Mouse (Mus musculus) olfactory bulb, adult 2 months (tissue): Measurements from ENCODE around the gene Commd8. TPM values are rescaled to one million over a fixed set of nuclear protein-coding genes. Genes with fewer than 3 reads are reported as not detected.

Experiments used
- H3K27ac ChIP-seq: fragments of 200-500 bp; 2 replicates; pipeline ENCODE4 v1.5.1; 2012; ENCODE audit warnings: low read depth, low read length; ENCODE audit not compliant: insufficient read depth
- H3K4me1 ChIP-seq: fragments of 200-500 bp; 2 replicates; pipeline ENCODE4 v1.6.1; 2012; ENCODE audit warnings: low read length; ENCODE audit not compliant: control insufficient read depth, insufficient read depth
- H3K4me3 ChIP-seq: fragments of 200-500 bp; 2 replicates; pipeline ENCODE4 v1.5.1; 2012; ENCODE audit warnings: mild to moderate bottlenecking, low read depth, low read length, moderate library complexity; ENCODE audit not compliant: insufficient read depth
- CTCF ChIP-seq: fragments of 200-500 bp; IDR thresholded peaks from 2 replicates; pipeline ENCODE4 v1.5.1; 2012; ENCODE audit warnings: low read depth, mild to moderate bottlenecking, low read length, moderate library complexity; ENCODE audit not compliant: insufficient read depth
- POLR2A ChIP-seq: fragments of 200-500 bp; IDR thresholded peaks from 2 replicates; pipeline ENCODE4 v1.6.1; 2012; ENCODE audit warnings: mild to moderate bottlenecking, low read depth, low read length, moderate library complexity; ENCODE audit not compliant: insufficient read depth
- WGBS: fragments of 180-500 bp; shearing (Covaris S2); methylation state at CpG from one replicate; pipeline ENCODE4 v1.1.7; 2018; 5-methylcytosine and 5-hydroxymethylcytosine counted together
- polyA plus RNA-seq: library from polyadenylated mRNA; stranded (reverse); fragments of >200 nt; gene quantifications from 2 replicates; pipeline ENCODE4 v1.2.4, GENCODE M21; 2012; ENCODE audit warnings: low replicate concordance; ENCODE audit not compliant: missing spikeins, insufficient read depth, insufficient read length

Gene Commd8
- polyA plus RNA-seq, 1 experiment, result not detected

DNA sequence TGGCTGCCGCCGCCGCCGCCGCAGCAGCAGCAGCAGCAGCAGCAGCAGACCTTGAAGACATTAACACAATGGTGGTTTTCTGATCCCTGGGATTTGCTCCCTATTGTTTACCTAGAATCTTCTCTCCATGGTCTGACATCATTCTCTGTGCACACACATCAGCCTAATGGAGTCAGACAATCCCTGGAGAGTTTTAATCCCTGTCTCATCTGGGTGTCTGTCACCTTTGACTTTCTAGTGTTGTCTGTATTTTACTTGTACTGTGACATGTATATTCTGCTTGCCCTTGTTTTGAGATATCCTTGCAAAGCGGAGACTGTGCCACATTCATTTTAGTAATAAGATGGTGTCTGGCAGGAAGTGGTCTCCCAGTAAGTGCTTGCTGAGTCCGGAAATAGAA lies 7.5 kb upstream of the Commd8 start:
- H3K27ac ChIP-seq, result no peak overlapping the region
- 15% methylated on average over 7 of the region's 7 CpGs for WGBS

DNA sequence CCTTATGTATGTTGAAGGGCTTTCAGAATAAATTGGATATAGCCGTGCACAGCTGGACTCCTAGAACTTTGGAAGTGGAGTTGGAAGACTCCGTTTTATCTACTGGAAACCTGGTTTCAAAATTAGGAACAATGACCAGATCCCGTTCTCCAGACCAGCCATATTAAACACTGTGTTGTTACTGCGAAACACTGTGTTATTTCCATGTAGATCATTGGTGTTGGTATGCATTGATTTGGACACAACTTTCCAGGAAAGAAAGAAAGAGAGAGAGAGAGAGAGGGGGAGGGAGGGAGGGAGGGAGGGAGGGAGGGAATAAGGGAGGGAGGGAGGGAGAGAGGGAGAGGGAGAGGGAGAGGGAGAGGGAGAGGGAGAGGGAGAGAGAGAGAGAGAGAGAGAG lies 7.1 kb upstream of the Commd8 start:
- Histone ChIP-seq H3K27ac (no peak overlapping the region), H3K4me3 (no peak overlapping the region), H3K4me1 (no peaks in the 10 kb centered on the region)
- TF ChIP-seq CTCF (no peak), POLR2A (no peak)
- WGBS, result 75% methylated on average over 4 of the region's 4 CpGs

More for the DNA sequence above, 7.5 kb upstream of the Commd8 start:
- TF ChIP-seq CTCF (no peak), POLR2A (no peak)
- Histone ChIP-seq H3K4me3 (no peak overlapping the region), H3K4me1 (no peaks in the 10 kb centered on the region)

DNA sequence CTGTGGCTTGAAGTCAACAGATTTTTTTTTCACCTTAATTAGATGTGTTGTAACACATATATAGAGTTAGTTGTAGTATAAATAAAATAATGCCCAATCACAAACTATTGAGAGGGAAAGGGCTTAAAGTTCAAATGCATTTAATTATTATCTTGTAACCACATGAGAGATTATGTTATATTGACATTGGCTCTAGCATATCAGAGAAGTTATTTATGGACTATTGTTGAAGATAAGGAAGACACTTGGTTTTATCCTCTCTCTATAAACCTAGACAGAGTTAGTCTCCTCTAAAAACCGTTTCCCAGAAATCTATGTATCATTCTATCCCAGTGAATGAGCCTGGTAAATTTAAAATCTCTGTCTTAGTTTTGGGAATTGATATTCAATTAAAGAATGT lies 5.5 kb upstream of the Commd8 start:
- H3K27ac ChIP-seq, result no peak overlapping the region
- H3K4me1 ChIP-seq, result no peaks in the 10 kb centered on the region
- H3K4me3 ChIP-seq, result no peak overlapping the region
- no peak for TF ChIP-seq CTCF
- no peak for TF ChIP-seq POLR2A
- 84% methylated on average over 1 of the region's 1 CpGs for WGBS

DNA sequence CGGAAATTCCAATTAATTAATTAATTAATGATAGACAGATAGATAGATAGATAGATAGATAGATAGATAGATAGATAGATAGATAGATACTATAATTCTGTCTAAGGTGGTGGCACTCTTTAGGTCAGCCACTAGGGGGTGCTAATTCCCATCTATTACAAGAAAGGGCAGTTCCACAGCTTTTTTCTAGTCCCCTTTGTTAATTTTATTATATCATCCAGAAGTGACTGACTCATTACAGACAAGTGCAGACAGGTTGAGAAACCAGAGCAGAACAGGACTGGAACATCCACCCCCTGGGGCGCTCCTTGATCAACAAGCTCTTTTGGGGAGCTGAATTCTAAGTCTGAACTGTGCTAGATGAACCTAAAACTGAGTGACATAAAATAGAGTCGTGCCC lies 4.7 kb upstream of the Commd8 start:
- Histone ChIP-seq H3K4me3 (no peak overlapping the region), H3K4me1 (no peaks in the 10 kb centered on the region), H3K27ac (no peak overlapping the region)
- no peak for TF ChIP-seq POLR2A
- no peak for TF ChIP-seq CTCF
- 32% methylated on average over 3 of the region's 3 CpGs for WGBS

DNA sequence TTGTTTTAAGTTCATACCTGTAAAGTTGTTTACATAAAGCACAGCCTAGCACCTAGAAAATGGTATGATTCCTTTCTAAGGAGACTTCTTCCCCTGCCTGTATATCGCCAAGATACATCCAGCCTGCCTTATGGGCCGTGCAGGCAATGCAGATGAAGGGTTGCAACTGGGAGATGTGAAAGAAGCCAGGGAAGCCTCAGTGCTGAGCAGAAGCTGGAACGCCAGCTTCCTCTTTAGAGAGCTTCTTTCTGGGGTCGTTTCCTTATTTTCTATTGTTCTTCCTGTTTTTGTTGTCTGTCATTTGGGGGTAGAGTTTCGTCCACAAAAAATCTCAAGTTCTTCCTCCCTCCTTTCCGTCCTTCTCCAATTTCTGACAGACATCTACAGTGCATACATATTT lies 2.1 kb upstream of the Commd8 start:
- 74% methylated on average over 6 of the region's 6 CpGs for WGBS
- Histone ChIP-seq H3K27ac (no peak overlapping the region), H3K4me3 (no peak overlapping the region), H3K4me1 (peaks cover 2% of the 10 kb centered on the region; the same call in 1 of the 2 replicates)
- no peak for TF ChIP-seq POLR2A
- no peak for TF ChIP-seq CTCF

DNA sequence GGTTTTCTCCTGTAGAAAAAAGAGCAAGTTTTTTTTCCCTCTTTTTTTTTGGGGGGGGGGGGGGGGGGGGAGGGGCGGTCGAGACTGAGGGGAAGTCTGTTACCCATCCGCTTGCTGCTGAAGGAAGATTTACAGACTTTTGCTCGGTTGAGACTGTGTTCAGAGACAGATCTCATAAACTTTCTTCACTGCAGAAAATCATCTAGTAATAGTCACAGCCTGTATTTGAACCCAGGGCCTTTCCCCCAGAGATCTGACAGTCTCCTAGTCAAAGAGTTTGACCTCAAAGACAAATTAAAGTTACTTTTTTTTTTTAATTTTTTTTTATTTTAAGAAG lies 264 bp upstream of the Commd8 start:
- TF ChIP-seq POLR2A (no peak), CTCF (no peak)
- Histone ChIP-seq H3K4me1 (peaks cover 4% of the 10 kb centered on the region; the same call in 1 of the 2 replicates), H3K27ac (no peak overlapping the region), H3K4me3 (no peak overlapping the region; the same call in 1 of the 2 replicates)
- 0% methylated on average over 4 of the region's 4 CpGs for WGBS

DNA sequence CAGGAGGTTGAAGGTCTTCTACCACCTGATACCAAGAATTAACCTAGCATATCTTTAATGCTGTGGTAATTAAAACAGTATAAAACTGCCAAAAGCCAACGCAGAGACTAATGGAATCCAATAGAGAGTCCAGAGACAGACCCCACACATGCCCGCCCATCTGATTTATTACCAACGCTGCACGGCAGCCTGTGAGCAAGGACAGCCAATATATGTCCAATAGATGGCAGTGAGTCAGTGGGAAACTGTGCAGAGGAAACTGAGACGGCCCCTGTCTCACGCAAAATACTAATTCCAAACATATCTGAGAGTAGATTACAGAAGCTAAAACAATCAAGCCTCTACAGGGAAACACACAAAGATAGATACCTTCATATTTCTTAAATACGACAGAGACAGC lies 3.6 kb downstream of the Commd8 start:
- Histone ChIP-seq H3K4me3 (no peak overlapping the region), H3K27ac (no peak overlapping the region), H3K4me1 (peaks cover 7% of the 10 kb centered on the region)
- 71% methylated on average over 7 of the region's 7 CpGs for WGBS
- no peak for TF ChIP-seq CTCF
- no peak for TF ChIP-seq POLR2A

DNA sequence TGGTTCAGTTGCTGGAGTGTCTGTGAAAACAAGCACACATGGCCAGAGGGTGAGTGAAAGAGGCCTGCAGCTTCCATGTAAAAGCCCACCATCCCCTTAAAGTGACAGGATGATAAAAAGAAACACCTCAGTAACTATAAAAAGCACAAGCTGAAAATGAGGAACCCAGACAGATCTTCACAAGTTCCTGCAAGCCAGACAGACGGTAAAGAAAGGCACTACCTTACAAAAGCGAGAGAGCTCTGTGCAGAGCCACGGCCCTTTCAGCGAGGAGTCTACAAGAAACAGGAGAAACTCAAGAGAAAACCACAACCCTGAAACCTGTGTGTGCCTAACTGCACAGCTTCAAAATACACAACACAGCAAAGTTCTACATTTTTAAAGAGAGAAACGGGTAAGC lies 5.1 kb downstream of the Commd8 start:
- Histone ChIP-seq H3K27ac (no peak overlapping the region), H3K4me1 (peaks cover 7% of the 10 kb centered on the region), H3K4me3 (no peak overlapping the region)
- 85% methylated on average over 5 of the region's 5 CpGs for WGBS
- TF ChIP-seq POLR2A (no peak), CTCF (no peak)

DNA sequence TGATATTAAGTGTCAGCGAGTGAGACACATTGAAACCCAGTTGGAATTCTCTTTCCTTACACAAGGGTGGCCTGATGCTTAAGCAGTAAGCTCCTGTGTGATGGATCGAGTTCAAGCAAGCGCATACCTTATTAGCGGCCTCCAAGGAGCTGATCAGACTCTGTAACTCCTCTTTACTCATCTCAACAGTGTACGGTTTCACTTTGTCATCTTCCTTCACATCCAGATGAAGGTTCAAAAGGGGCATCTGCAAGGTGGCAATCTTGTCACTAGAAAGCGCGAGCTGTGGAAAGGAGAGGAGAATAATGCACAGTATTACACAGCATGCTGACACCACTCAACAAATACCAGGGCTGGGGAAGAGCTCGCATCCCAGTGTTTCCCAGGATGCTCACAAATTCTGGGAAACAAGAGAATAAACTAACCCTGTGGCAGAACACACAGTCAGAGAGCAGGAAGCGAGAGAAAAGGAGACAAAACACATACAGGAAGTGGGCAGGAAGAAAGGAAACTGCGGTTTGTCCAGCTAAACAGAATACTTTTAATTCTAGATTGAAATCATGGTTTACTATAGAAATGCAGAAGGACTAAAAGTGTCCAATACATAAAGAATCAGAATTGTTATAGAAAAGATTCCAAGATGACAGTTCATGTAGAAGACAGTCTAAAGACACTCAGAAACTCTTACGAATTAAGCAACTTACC lies 7.1 kb downstream of the Commd8 start:
- H3K4me3 ChIP-seq, result no peak overlapping the region
- no peak for TF ChIP-seq POLR2A
- no peak for TF ChIP-seq CTCF
- H3K4me1 ChIP-seq, result peaks cover 4% of the 10 kb centered on the region
- no peak overlapping the region for H3K27ac ChIP-seq
- WGBS, result 90% methylated on average over 11 of the region's 11 CpGs

DNA sequence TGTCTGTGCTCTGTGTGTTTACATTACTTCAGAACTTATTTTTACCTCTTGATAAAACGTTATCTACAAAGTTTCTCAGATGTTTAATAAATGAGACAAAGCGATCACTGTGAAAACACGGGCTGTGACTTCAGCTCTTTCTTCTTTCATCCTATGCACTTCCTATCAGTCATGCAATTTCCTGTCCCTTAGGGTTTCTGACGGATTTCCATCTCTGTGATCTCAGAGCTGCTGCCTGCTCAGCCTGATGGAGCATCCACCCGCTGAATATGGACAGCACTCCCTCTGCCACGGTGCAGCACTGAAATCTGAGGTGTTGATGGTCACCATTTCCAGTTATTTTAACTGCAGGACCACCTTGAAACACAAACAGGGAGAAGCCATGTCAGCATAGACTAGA lies 8.5 kb downstream of the Commd8 start:
- Histone ChIP-seq H3K4me3 (no peak overlapping the region), H3K27ac (no peak overlapping the region), H3K4me1 (peaks cover 4% of the 10 kb centered on the region)
- WGBS, result 85% methylated on average over 6 of the region's 6 CpGs
- TF ChIP-seq POLR2A, result no peak
- TF ChIP-seq CTCF, result no peak
